ENCODE assay signal across 7 mouse cellular contexts in genomic region chr8:121947753-121948141, GRCm38 (mm10). TPM values are rescaled to one million over a fixed set of nuclear protein-coding genes. Genes with fewer than 3 reads are reported as not detected.
DNase-seq lines count a peak whose midpoint lies in the region; ATAC-seq and TF ChIP-seq lines count a peak whose summit lies in the region.

No protein-coding gene starts in this region.

- H3K4me1 ChIP-seq in embryonic facial prominence, embryonic 10.5 days = peaks cover 46% of the 10 kb centered on the region
- peaks cover 10% of the 10 kb centered on the region for H3K4me1 ChIP-seq in heart, adult 2 months (ENCODE audit: control insufficient read depth, insufficient read depth, low read length)
- H3K4me1 ChIP-seq in kidney, adult 2 months (ENCODE audit: control insufficient read depth, insufficient read depth, low read length) = peaks cover 15% of the 10 kb centered on the region; the same call in 1 of the 2 replicates
- H3K4me1 ChIP-seq in limb, embryonic 15.5 days = peaks cover 47% of the 10 kb centered on the region
- peaks cover 6% of the 10 kb centered on the region; the same call in 1 of the 2 replicates for H3K4me1 ChIP-seq in midbrain, postnatal 0 days (ENCODE audit: insufficient read depth, low read length)

- no peaks in the 10 kb centered on the region for H3K79me2 ChIP-seq in heart, adult 2 months (replicated peaks; ENCODE audit: control insufficient read depth, insufficient read depth, low read length)

- peak; percentile 96 for DNase-seq in adrenal gland, postnatal 14 days
- DNase-seq in embryonic facial prominence, embryonic 10.5 days (ENCODE audit: low spot score) = peak; percentile 95
- peak; percentile 91 to 92 for DNase-seq in heart, adult 2 months
- DNase-seq in kidney, adult 2 months = peak; percentile 95
- peak; percentile 95 for DNase-seq in midbrain, postnatal 0 days (ENCODE audit: low spot score)
- peak; percentile 86 to 94 for DNase-seq in spleen, postnatal 10 days (ENCODE audit: low spot score in 2 of 2)

- peak overlapping the region; percentile 39 for H3K9ac ChIP-seq in heart, adult 2 months (ENCODE audit: low read depth, low read length)
- H3K9ac ChIP-seq in limb, embryonic 15.5 days = peak overlapping the region; percentile 26
- H3K9ac ChIP-seq in midbrain, postnatal 0 days (replicated peaks; ENCODE audit: low read length, poor library complexity, severe bottlenecking) = peak overlapping the region; percentile 42; the same call in 1 of the 2 replicates

- H3K36me3 ChIP-seq in embryonic facial prominence, embryonic 10.5 days (replicated peaks) = peaks cover 2% of the 10 kb centered on the region; the same call in 1 of the 2 replicates
- no peaks in the 10 kb centered on the region for H3K36me3 ChIP-seq in heart, adult 2 months (ENCODE audit: control insufficient read depth, insufficient read depth, low read length)
- no peaks in the 10 kb centered on the region for H3K36me3 ChIP-seq in kidney, adult 2 months (ENCODE audit: control insufficient read depth, insufficient read depth, low read length)
- peaks cover 2% of the 10 kb centered on the region; the same call in 1 of the 2 replicates for H3K36me3 ChIP-seq in limb, embryonic 15.5 days
- H3K36me3 ChIP-seq in midbrain, postnatal 0 days (ENCODE audit: insufficient read depth, low read length) = no peaks in the 10 kb centered on the region

- peak; percentile 77 for TF ChIP-seq POLR2A in heart, adult 2 months (IDR thresholded peaks at IDR 0.05; ENCODE audit: insufficient read depth, low read depth, low read length)
- no peak for TF ChIP-seq POLR2A in kidney, adult 2 months (IDR thresholded peaks at IDR 0.05; ENCODE audit: low read depth, low read length)

- ATAC-seq in limb, embryonic 15.5 days (ENCODE audit: insufficient number of reproducible peaks, low FRiP score, low TSS enrichment, low read depth) = peak; percentile 36; the same call in 1 of the 2 replicates
- no peak for ATAC-seq in midbrain, postnatal 0 days (ENCODE audit: low FRiP score)

- peak overlapping the region; percentile 54 for H3K4me3 ChIP-seq in embryonic facial prominence, embryonic 10.5 days
- peak overlapping the region; percentile 41 for H3K4me3 ChIP-seq in heart, adult 2 months
- peak overlapping the region; percentile 23; the same call in 1 of the 2 replicates for H3K4me3 ChIP-seq in kidney, adult 2 months (ENCODE audit: insufficient read depth, low read depth, low read length)
- H3K4me3 ChIP-seq in limb, embryonic 15.5 days = peak overlapping the region; percentile 37
- peak overlapping the region; percentile 36 for H3K4me3 ChIP-seq in midbrain, postnatal 0 days (ENCODE audit: low read depth, low read length)

- no peaks in the 10 kb centered on the region for H3K9me3 ChIP-seq in embryonic facial prominence, embryonic 10.5 days
- no peaks in the 10 kb centered on the region for H3K9me3 ChIP-seq in limb, embryonic 15.5 days
- H3K9me3 ChIP-seq in midbrain, postnatal 0 days (ENCODE audit: low read length) = no peaks in the 10 kb centered on the region

- no peaks in the 10 kb centered on the region for H3K27me3 ChIP-seq in embryonic facial prominence, embryonic 10.5 days (replicated peaks; ENCODE audit: low read depth, poor library complexity, severe bottlenecking)
- no peaks in the 10 kb centered on the region for H3K27me3 ChIP-seq in heart, adult 2 months (ENCODE audit: control insufficient read depth, insufficient read depth, low read length)
- no peaks in the 10 kb centered on the region for H3K27me3 ChIP-seq in kidney, adult 2 months (replicated peaks; ENCODE audit: control insufficient read depth, insufficient read depth, low read length)
- no peaks in the 10 kb centered on the region for H3K27me3 ChIP-seq in limb, embryonic 15.5 days
- no peaks in the 10 kb centered on the region for H3K27me3 ChIP-seq in midbrain, postnatal 0 days (ENCODE audit: insufficient read depth, low read length)

- TF ChIP-seq EP300 in heart, adult 2 months (IDR thresholded peaks at IDR 0.05; ENCODE audit: insufficient read depth, low read depth, low read length) = 0 out of 2 replicates have a peak, but pooled peaks have one; percentile 21

- under 1% methylated on average over 18 of the region's 18 CpGs for WGBS in embryonic facial prominence, embryonic 10.5 days
- under 1% methylated on average over 18 of the region's 18 CpGs for WGBS in heart, adult 2 months
- WGBS in kidney, adult 2 months = 1% methylated on average over 18 of the region's 18 CpGs
- under 1% methylated on average over 18 of the region's 18 CpGs for WGBS in limb, embryonic 15.5 days
- 0% methylated on average over 18 of the region's 18 CpGs for WGBS in midbrain, postnatal 0 days

- peak overlapping the region; percentile 67 for H3K4me2 ChIP-seq in limb, embryonic 15.5 days
- peak overlapping the region; percentile 62 for H3K4me2 ChIP-seq in midbrain, postnatal 0 days (ENCODE audit: low read depth, low read length, poor library complexity, severe bottlenecking)

- intact Hi-C loops in heart, adult 2 months (cut with DNase I) = no loop called here

- peak overlapping the region; percentile 88 for H3K27ac ChIP-seq in embryonic facial prominence, embryonic 10.5 days (replicated peaks)
- H3K27ac ChIP-seq in heart, adult 2 months = peak overlapping the region; percentile 57
- H3K27ac ChIP-seq in kidney, adult 2 months (ENCODE audit: insufficient read depth, low read depth, low read length) = peak overlapping the region; percentile 4; the same call in 1 of the 2 replicates
- H3K27ac ChIP-seq in limb, embryonic 15.5 days = peak overlapping the region; percentile 88
- H3K27ac ChIP-seq in midbrain, postnatal 0 days (ENCODE audit: low read depth, low read length) = peak overlapping the region; percentile 67

- no peak for TF ChIP-seq CTCF in heart, adult 2 months (IDR thresholded peaks at IDR 0.05)
- TF ChIP-seq CTCF in kidney, adult 2 months (conservative IDR thresholded peaks at IDR 0.05; ENCODE audit: insufficient read depth, insufficient read length, low read depth, low read length) = no peak
- TF ChIP-seq CTCF in midbrain, postnatal 0 days (IDR thresholded peaks at IDR 0.05) = no peak

RNA-seq across cellular contexts. Expression of gene Banp, which starts 1.8 kb away (rescaled TPM):
- total RNA-seq in adrenal gland, postnatal 14 days (2021) = 30.4 and 31.2 TPM in 2 replicates
- 55.2 and 64.8 TPM in 2 replicates for polyA plus RNA-seq in embryonic facial prominence, embryonic 10.5 days (2016; fragmentation: Nextera tagmentation; extraction: Ambion mirVana)
- 10 to 100 TPM; 13.1 to 26.9 TPM for total RNA-seq in heart, adult 2 months (2021)
- 17.9 and 32.1 TPM in 2 replicates for polyA plus RNA-seq in heart, adult 2 months (2012; rRNA removed)
- 35.7 and 44.9 TPM in 2 replicates for polyA plus RNA-seq in kidney, adult 2 months (2012; rRNA removed)
- 42.3 and 44.8 TPM in 2 replicates for polyA plus RNA-seq in limb, embryonic 15.5 days (2015; fragmentation: Nextera tagmentation; extraction: Ambion mirVana)
- 37.1 and 51.6 TPM in 2 replicates for total RNA-seq in midbrain, postnatal 0 days (2014; rRNA removed)
- polyA plus RNA-seq in midbrain, postnatal 0 days (2015; fragmentation: Nextera tagmentation; extraction: Ambion mirVana) = 22.4 and 24.8 TPM in 2 replicates

RNA-seq across cellular contexts. Expression of gene Car5a, which starts 3.0 kb away (rescaled TPM):
- 0.30 and 6.4 TPM in 2 replicates for total RNA-seq in adrenal gland, postnatal 14 days (2021)
- polyA plus RNA-seq in embryonic facial prominence, embryonic 10.5 days (2016; fragmentation: Nextera tagmentation; extraction: Ambion mirVana) = not detected in 2 replicates
- not detected for total RNA-seq in heart, adult 2 months (2021)
- polyA plus RNA-seq in heart, adult 2 months (2012; rRNA removed) = not detected in 2 replicates
- polyA plus RNA-seq in kidney, adult 2 months (2012; rRNA removed) = 13.4 and 17.9 TPM in 2 replicates
- polyA plus RNA-seq in limb, embryonic 15.5 days (2015; fragmentation: Nextera tagmentation; extraction: Ambion mirVana) = 0.17 TPM in 1 of 2 replicates, not detected in the other
- total RNA-seq in midbrain, postnatal 0 days (2014; rRNA removed) = 0.19 TPM in 1 of 2 replicates, not detected in the other
- polyA plus RNA-seq in midbrain, postnatal 0 days (2015; fragmentation: Nextera tagmentation; extraction: Ambion mirVana) = 0.17 and 0.22 TPM in 2 replicates

RNA-seq across cellular contexts. Expression of gene Slc7a5, which starts 40.3 kb away (rescaled TPM):
- 41.4 and 46.8 TPM in 2 replicates for total RNA-seq in adrenal gland, postnatal 14 days (2021)
- 18.7 and 21.0 TPM in 2 replicates for polyA plus RNA-seq in embryonic facial prominence, embryonic 10.5 days (2016; fragmentation: Nextera tagmentation; extraction: Ambion mirVana)
- total RNA-seq in heart, adult 2 months (2021) = 1 to 10 TPM; 3.1 to 4.6 TPM
- 5.0 and 5.2 TPM in 2 replicates for polyA plus RNA-seq in heart, adult 2 months (2012; rRNA removed)
- 4.3 and 4.6 TPM in 2 replicates for polyA plus RNA-seq in kidney, adult 2 months (2012; rRNA removed)
- polyA plus RNA-seq in limb, embryonic 15.5 days (2015; fragmentation: Nextera tagmentation; extraction: Ambion mirVana) = 24.5 and 27.4 TPM in 2 replicates
- 111 and 115 TPM in 2 replicates for total RNA-seq in midbrain, postnatal 0 days (2014; rRNA removed)
- polyA plus RNA-seq in midbrain, postnatal 0 days (2015; fragmentation: Nextera tagmentation; extraction: Ambion mirVana) = 64.5 and 65.2 TPM in 2 replicates

Comparison
In these comparisons a context has a peak if more than half of its experiments do, and no peak if none do; other contexts are left out.
1. H3K27ac ChIP-seq: peak in every context shown above with its lines; median percentile 88 in embryonic facial prominence, embryonic 10.5 days; 88 in limb, embryonic 15.5 days; 67 in midbrain, postnatal 0 days; 57 in heart, adult 2 months; 4 in kidney, adult 2 months.
2. RNA of gene Car5a, which starts 3.0 kb away (polyA plus RNA-seq): 13.4 to 17.9 TPM in kidney, adult 2 months; 0.17 to 0.22 TPM in midbrain, postnatal 0 days, not detected in embryonic facial prominence, embryonic 10.5 days, not detected in heart, adult 2 months and 0.17 TPM in limb, embryonic 15.5 days; every median in the first group is over 10 times any median in the second.
3. Peak in every context shown above with its lines, with median percentiles within 50 percentile points of each other: DNase-seq, H3K4me3 ChIP-seq and H3K9ac ChIP-seq.